Mouse (Mus musculus) olfactory bulb, adult 2 months (tissue): ENCODE results near the gene Zfhx3.

Experiments used
- CTCF ChIP-seq: fragments of 200-500 bp; IDR thresholded peaks from 2 replicates; pipeline ENCODE4 v1.5.1; 2012; ENCODE audit warnings: low read depth, mild to moderate bottlenecking, low read length, moderate library complexity; ENCODE audit not compliant: insufficient read depth
- POLR2A ChIP-seq: fragments of 200-500 bp; IDR thresholded peaks from 2 replicates; pipeline ENCODE4 v1.6.1; 2012; ENCODE audit warnings: mild to moderate bottlenecking, low read depth, low read length, moderate library complexity; ENCODE audit not compliant: insufficient read depth

- TF ChIP-seq CTCF (no peak), POLR2A (no peak)
Observed at GRCm38 (mm10) chr8:108693841-108694240, 751.4 kb downstream of the Zfhx3 start.
